Mouse (Mus musculus) embryo, embryonic 10.5 days (tissue): ENCODE measurements around the gene Dctn1.
A peak's percentile ranks its signal among the peaks of the same experiment; 100 is the strongest.

ENCODE experiments used
- DNase-seq: peaks from one replicate; pipeline ENCODE4 v3.0.0-alpha.2; 2015; ENCODE audit warnings: low spot score

Gene Dctn1

GRCm38 (mm10) chr6:83169872-83170271, 4.2 kb downstream of the Dctn1 start:
- no peak for DNase-seq

DNA sequence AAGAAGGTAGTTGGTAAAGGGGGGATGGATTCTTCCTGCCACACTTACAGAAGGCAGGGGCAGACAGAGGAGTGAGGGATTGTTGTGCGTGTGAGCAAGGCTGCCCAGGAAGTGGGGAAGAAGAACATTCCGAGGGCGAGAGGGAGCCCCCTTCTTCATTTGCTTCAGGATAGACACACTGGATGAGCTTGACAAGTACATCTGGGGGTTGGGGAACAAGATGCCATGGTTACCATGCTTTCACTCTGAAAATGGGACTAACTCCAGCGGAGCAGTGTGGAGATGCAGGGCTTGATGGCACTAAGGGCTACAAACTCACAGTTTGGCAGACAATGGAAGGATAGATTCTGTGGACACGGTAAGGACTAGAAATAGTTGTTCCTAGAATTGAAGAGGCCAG, 5.3 kb downstream of the Dctn1 start:
- DNase-seq: no peak

GRCm38 (mm10) chr6:83172240-83172920, 6.7 kb downstream of the Dctn1 start:
- no peak for DNase-seq

GRCm38 (mm10) chr6:83175996-83176395, 10.3 kb downstream of the Dctn1 start:
- no peak for DNase-seq

DNA sequence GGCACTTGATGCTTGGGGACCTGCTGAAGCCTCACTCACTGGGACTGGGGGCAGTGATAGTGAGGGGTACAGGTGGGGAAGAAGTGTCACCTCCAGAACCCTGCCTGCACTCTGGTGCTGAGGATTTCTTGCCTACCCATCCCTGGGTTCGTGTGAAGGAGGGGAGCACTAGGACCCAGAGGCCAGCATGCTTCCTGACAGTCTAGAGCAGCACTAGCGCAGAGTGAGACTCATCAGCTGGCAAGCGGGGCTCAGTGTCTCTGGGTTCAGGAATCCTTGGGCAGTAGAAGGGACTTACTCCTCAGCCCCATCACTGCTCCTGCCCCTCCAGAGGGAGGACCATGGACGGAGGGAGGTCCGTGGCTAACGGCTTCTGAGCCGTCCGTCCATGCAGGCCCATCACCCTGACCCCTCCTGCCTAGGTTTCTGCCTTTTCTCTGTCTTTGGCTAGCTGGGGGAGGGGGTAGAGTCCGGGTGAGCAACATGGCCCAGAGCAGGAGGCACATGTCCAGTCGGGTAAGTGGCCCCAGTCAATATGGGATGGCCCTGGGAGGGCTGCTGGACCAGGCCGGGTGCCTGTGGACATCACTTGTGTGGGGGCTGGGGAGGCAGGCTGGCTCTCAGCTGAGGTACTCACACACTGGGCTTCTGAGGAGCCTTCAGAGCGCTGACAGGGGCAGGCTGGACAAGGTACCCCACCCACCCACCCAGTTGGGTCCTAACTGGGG, 13.8 kb downstream of the Dctn1 start:
- peak; percentile 74 for DNase-seq

- DNase-seq: no peak
Observed at GRCm38 (mm10) chr6:83180605-83181004, 14.9 kb downstream of the Dctn1 start.

DNA sequence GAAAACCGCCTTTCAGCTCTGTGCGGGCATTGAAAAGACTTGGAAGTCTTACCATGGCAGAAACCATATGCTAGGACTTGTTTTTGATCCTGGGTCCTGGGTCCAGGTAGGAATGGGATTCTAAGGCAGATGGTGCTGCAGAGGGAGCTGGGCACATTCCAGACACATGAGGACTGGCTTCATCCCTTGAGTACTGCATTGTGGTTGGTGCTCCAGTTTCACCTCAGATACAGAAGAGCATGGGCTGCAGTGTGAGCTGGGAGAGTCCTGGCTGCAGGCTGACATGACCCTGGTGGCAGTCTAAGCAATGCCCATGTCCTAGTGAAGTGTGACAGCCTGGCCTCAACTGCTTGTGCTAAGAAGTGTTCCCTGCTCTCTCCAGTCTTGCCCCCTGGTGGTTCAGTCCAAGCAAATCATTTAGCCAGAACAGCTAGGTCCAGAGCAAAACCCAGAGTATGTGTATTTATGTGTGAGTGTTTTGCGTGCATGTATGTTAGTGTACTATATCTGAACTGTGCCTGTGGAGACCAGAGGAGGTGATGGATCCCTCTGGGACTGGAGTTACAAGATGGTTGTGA, 19.2 kb downstream of the Dctn1 start:
- DNase-seq: peak; percentile 51

DNA sequence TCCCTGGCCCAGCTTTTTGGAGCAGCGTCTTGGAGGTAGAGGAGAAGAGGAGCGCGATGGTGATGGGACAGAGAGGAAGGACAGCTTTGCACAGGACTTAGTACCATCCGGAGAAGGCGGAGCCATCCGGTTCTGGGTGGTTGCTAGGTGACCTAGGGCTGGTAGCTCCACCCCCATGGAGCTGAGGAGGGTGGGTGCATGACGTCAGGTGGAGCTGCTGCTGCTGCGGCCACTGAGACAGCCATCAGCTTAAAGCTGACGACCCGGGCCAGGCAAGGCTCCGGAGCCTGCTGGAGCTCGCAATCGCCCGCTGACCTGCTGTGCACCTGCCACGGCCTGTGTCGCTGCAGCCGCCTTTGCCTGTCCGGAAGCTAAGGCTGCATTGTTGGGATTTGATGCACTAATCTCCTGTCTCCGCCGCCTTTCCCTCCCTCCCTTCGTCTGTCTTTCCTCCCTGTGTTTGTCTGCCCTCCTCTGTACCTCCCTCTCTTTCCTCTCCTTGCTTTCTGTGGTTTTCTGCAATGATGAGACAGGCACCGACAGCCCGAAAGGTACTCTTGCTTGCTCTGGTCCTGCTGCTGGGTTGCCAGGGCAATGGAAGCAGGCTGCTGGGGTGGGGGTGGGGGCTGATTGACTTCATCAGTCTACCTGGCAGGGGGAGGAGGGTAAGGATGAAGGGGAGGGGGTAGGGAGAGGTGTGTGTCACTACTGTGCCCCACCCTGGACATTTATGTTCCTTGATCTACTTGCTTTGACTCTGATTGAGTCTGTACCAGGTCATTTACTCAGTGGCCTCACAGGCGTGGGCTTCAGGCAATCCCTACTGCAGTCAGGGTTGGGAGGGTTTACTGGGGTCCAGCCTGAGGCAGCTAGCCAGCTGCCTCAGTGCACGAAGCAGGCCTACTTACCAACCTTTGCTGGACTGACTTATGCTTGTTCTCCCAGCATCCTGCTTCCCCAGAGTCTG, 20.5 kb downstream of the Dctn1 start:
- DNase-seq: peak; percentile 90

- peak; percentile 27 for DNase-seq
Observed at GRCm38 (mm10) chr6:83186946-83187345, 21.2 kb downstream of the Dctn1 start.

GRCm38 (mm10) chr6:83193571-83193970, 27.9 kb downstream of the Dctn1 start:
- no peak for DNase-seq

DNA sequence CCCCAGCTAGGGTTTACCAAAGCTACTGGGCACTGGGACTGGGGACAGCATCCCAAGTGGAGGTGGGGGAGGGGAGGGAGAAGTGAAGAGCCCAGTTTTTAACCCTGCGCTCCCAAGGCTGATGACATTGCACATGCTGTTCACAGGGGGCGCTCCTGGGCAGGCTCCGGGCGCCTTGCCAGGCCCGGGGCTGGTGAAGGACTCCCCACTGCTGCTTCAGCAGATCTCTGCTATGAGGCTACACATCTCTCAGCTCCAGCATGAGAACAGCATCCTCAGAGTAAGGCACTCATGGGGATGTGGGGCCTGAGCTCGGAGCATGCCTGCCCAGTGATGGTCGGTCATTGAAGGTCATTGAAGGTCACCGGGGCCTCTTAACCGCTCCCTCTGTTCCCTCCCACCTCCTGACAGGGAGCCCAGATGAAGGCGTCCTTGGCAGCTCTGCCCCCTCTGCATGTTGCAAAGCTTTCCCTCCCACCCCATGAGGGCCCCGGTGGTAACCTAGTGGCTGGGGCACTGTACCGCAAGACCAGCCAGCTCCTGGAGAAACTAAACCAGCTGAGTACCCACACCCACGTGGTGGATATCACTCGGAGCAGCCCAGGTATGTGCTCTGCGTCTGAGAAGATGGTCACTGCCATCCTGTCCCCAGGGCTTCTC, 31.8 kb downstream of the Dctn1 start:
- DNase-seq: peak; percentile 22

- DNase-seq: no peak
Observed at GRCm38 (mm10) chr6:83203320-83203719, 37.6 kb downstream of the Dctn1 start.

DNA sequence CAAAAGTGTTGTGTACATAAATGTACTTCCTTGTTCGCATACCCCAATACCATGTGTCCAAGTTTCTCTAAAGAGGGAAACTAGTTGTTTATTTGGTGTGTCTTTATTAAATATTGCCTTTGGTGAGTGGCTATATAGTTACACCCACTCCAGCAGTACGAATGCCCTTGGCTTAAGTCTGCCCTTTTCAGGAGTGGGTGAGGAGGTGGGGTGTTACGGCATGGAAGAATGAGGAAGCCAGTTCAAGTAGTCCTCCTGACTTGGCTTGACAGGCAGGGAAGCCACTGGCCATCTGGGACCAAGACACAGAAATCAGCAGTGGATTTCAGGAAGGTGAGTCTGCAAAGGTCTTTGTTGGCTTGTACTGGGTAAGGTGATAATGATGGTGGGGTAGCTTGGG, 40.1 kb downstream of the Dctn1 start:
- no peak for DNase-seq

- DNase-seq: no peak
Observed at GRCm38 (mm10) chr6:83206321-83206720, 40.6 kb downstream of the Dctn1 start.

DNA sequence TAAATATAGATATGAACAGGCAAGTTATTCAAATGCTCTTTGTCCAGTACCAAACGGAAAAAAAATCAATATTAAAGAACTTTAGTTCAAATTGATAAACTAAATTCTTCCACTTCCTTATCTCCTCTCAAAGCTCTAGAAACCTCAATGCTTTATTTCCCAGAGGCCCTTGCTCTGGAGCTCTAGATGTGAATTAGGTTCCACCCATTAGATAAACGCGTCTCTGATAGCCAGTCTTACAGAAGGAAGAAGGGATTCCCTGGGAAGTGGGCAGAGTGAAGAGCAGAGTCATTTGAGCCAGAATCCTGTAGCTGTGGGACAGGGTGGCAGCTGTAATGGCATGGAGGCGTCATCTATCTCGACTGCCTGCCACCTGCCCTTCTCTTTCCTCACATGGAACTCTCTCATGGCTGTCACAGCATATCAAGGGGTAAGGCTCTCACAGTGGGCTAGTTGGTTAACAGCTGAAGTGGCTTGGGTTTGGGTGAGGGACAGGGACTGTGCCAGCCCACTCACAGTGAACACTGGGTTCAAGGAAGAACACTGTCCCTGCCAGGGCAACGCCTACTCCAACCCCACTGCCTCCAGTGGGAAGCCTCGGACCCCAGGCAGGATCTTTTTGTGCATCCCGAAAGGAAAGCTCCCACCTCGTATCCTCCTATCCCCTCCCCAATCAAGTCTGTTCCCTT, 41.8 kb downstream of the Dctn1 start:
- DNase-seq: no peak

GRCm38 (mm10) chr6:83208050-83208400, 42.3 kb downstream of the Dctn1 start:
- DNase-seq: no peak

DNA sequence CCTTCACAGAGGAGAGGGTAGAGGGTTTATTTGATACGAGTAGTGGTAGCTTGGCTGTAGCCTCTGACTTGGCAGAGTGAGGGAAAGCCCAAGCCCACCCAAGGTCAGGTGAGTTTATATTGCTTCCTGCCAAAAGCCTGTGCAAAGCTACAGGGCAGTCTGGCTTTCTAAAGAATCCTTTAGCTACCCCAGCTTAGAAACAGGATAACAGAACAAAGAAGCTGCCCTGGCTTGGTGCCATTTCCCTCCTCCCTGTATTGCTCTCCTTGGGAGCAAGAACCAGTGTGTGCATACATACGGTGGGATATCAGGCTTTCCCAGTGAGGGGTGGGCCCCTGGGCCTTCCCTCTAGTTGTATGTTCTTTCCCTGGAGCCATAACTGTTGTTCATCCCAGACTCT, 44.8 kb downstream of the Dctn1 start:
- DNase-seq: no peak

GRCm38 (mm10) chr6:83211526-83211925, 45.8 kb downstream of the Dctn1 start:
- DNase-seq: peak; percentile 8

GRCm38 (mm10) chr6:83215002-83215666, 49.4 kb downstream of the Dctn1 start:
- DNase-seq: peak; percentile 84

GRCm38 (mm10) chr6:83219814-83220213, 54.1 kb downstream of the Dctn1 start, which contains the start of gene Slc4a5:
Gene Slc4a5 (plus strand): TSS chr6:83219828.
- no peak for DNase-seq
